Mouse (Mus musculus): ENCODE results near the gene Slc4a3. TPM values are rescaled to one million over a fixed set of nuclear protein-coding genes. Genes with fewer than 3 reads are reported as not detected.

Slc4a3 gene
- total RNA-seq, 1 experiment from 2014 or later: not detected

DNA sequence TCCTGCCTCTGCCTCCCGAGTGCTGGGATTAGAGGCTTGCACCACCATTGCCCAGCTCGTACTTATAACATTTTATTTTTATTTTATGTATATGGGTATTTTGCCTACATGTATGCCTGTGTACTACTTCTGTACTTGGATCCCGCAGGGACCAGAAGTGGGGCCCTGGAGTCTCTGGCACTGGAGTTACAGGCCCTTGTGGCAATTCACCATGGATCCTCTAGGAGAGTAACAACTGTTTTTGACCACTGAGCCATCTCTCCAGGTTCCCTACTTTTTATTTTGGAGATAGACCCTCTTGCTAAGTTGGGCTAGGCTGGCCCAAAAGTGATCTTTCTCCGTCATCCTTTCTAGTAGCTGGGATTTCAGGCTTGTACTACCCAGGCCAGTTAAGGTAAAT lies 27.6 kb upstream of the Slc4a3 start:
- ATAC-seq (replicated peaks; ENCODE audit: insufficient number of reproducible peaks, low FRiP score, low TSS enrichment, poor library complexity, severe bottlenecking): no peak

GRCm38 (mm10) chr1:75519576-75519975 lies 26.5 kb upstream of the Slc4a3 start:
- ATAC-seq (replicated peaks; ENCODE audit: insufficient number of reproducible peaks, low FRiP score, low TSS enrichment, poor library complexity, severe bottlenecking): no peak

GRCm38 (mm10) chr1:75521321-75522031 lies 24.6 kb upstream of the Slc4a3 start, which contains the start of gene Stk11ip:
Gene Stk11ip, plus strand, starts transcription at chr1:75521529.
- ATAC-seq (replicated peaks; ENCODE audit: insufficient number of reproducible peaks, low FRiP score, low TSS enrichment, poor library complexity, severe bottlenecking): peak; percentile 89

- ATAC-seq (replicated peaks; ENCODE audit: insufficient number of reproducible peaks, low FRiP score, low TSS enrichment, poor library complexity, severe bottlenecking): peak; percentile 21; the same call in 1 of the 2 replicates
Observed at GRCm38 (mm10) chr1:75524679-75525078, 21.4 kb upstream of the Slc4a3 start.

- ATAC-seq (replicated peaks; ENCODE audit: insufficient number of reproducible peaks, low FRiP score, low TSS enrichment, poor library complexity, severe bottlenecking): no peak
Observed at GRCm38 (mm10) chr1:75530546-75530945, 15.5 kb upstream of the Slc4a3 start.

DNA sequence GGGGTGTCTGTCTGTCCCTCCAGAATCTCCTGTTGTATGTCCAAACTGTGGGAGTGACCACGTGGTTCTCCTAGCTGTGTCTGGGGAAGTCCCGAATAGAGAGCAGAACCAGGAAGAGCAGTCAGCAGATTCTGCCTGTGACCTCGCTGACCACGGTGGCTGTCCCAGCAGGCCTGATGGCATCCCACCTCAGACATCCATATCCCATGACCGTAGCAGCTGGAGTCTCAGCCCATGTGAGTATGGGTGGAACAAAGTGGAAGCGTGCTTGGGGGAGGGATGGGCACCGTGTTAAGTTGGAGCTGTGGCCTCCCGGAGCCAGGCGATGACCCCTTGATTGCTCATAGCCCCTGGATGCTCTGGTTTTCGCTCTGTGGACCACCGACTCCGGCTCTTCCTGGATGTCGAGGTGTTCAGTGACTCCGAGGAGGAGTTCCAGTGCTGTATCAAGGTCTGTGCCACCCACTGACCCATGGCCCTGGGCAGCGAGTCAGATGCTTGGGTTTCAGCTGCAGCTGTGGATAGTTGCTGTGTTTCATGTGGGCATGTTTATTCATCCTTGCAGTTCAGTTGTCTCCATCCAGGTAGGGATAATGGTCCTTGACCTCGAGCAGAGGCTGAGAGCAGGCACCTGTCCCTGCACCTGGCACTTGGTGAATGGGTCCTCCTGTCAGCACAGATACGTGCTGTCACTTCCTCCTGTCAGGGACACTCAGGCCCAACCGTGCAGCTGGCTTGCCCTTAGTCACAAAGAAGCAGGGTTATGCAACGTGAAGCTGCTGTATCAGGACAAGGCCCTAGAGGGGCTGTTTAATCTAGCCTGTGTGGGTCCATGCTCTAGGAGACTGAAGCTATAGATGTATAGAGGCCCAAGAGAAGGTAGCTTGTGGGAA lies 13.5 kb upstream of the Slc4a3 start:
- no peak for ATAC-seq (replicated peaks; ENCODE audit: insufficient number of reproducible peaks, low FRiP score, low TSS enrichment, poor library complexity, severe bottlenecking)

- ATAC-seq (replicated peaks; ENCODE audit: insufficient number of reproducible peaks, low FRiP score, low TSS enrichment, poor library complexity, severe bottlenecking): no peak
Observed at GRCm38 (mm10) chr1:75533325-75534252, 12.5 kb upstream of the Slc4a3 start.

DNA sequence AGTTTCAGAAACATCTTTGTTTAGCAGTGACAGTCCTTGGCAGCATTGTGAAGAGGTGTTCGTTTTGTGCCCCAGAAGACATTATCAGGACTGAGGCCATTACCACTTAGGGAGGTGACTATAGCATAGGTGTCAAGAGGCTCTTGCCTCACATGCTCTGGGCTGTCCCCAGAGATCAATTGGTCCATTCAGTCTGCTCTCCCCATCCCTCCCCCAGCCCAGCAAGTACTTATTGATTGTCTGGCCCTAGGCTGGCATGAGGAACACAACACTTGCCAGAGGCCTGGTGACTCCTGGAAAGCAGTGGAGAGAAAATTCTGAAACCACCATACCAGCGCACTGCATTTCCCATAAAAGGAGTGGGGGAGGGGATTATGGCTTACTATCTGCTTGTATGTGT lies 8.5 kb upstream of the Slc4a3 start:
- no peak for ATAC-seq (replicated peaks; ENCODE audit: insufficient number of reproducible peaks, low FRiP score, low TSS enrichment, poor library complexity, severe bottlenecking)

GRCm38 (mm10) chr1:75538597-75539190 lies 7.4 kb upstream of the Slc4a3 start:
- no peak for ATAC-seq (replicated peaks; ENCODE audit: insufficient number of reproducible peaks, low FRiP score, low TSS enrichment, poor library complexity, severe bottlenecking)

- ATAC-seq (replicated peaks; ENCODE audit: insufficient number of reproducible peaks, low FRiP score, low TSS enrichment, poor library complexity, severe bottlenecking): no peak
Observed at GRCm38 (mm10) chr1:75541496-75541895, 4.6 kb upstream of the Slc4a3 start.

GRCm38 (mm10) chr1:75544351-75544750 lies 1.7 kb upstream of the Slc4a3 start:
- ATAC-seq (replicated peaks; ENCODE audit: insufficient number of reproducible peaks, low FRiP score, low TSS enrichment, poor library complexity, severe bottlenecking): no peak

DNA sequence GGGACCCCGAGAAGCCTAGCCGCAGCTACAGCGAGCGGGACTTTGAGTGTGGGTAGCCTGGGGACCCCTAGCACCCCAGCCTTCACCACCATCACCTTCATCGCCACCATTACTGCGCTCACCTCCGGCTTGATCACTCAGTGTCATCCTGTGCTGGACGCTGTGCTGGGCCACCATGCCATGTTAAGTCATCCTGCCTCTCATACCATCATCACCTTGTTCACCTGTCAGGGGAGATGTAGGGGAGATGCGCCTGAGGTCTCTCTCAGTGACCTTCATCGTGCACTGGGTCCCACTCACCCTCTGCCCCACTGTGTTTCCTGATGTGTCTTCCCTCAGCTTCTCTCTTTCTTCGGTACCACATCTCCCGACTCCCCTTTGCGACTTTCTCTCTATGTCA lies 1.3 kb downstream of the Slc4a3 start:
- ATAC-seq (replicated peaks; ENCODE audit: insufficient number of reproducible peaks, low FRiP score, low TSS enrichment, poor library complexity, severe bottlenecking): no peak

- no peak for ATAC-seq (replicated peaks; ENCODE audit: insufficient number of reproducible peaks, low FRiP score, low TSS enrichment, poor library complexity, severe bottlenecking)
Observed at GRCm38 (mm10) chr1:75548083-75548482, 2.0 kb downstream of the Slc4a3 start.

- ATAC-seq (replicated peaks; ENCODE audit: insufficient number of reproducible peaks, low FRiP score, low TSS enrichment, poor library complexity, severe bottlenecking): no peak
Observed at GRCm38 (mm10) chr1:75548871-75549270, 2.8 kb downstream of the Slc4a3 start.

DNA sequence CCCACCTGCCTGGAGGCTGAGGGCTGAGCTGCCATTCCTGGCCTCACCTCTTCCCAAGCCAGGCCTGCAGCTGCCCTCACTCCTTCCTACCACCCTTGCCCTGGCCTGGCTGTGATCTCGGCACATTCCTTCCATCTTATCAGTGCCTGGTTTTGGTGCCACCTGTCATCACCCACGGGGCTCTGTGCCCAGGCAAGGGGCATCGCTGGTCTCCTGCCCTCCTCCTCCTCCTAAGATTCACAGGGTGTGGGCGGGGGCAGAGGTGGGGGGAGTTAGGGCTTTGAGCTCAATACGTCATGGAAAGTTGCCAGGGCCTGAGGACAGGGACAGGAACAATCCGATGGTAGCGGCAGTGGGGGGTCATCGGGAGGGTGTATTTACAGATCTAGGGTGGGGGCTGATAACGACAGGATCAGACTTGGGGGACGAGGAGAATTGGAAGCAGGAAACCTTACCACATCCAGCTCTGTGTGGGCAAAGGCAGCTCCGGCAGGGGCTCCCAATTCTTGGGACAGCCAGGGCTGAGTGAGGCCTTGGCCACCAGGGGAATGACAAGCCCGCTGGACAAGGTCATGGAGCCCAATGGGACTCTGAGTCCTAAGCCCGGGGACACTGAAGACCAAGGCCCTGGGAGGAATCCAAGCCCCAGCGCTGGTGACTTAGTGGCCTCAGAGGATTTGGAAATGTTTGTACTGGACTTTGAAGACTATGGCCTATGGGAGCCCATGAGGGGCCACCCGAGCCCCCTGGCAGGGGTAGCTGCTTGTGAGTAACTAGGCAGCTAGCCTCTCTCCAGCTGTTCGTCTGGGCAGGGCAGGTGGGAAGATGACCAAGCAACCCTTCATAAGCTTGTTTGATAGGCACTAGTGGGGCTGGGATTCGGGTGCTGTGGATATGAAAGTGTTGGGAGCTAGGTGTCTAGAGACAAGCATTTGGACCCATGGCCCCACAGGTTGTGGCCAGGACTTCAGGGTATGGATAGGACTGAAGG lies 3.5 kb downstream of the Slc4a3 start:
- no peak for ATAC-seq (replicated peaks; ENCODE audit: insufficient number of reproducible peaks, low FRiP score, low TSS enrichment, poor library complexity, severe bottlenecking)

DNA sequence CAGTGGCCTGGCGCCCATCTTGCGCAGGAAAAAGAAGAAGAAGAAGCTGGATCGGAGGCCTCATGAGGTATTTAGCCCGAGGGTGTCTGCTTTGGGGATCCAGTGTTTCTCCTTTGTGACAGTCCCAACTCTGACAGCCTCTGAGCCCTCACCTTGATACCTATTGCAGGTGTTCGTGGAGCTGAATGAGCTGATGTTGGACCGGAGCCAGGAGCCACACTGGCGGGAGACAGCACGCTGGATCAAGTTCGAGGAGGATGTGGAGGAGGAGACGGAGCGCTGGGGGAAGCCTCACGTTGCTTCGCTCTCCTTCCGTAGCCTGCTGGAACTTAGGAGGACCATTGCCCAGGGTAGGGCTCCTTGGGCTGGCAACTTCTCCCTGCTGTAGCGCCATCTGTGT lies 4.5 kb downstream of the Slc4a3 start:
- no peak for ATAC-seq (replicated peaks; ENCODE audit: insufficient number of reproducible peaks, low FRiP score, low TSS enrichment, poor library complexity, severe bottlenecking)

DNA sequence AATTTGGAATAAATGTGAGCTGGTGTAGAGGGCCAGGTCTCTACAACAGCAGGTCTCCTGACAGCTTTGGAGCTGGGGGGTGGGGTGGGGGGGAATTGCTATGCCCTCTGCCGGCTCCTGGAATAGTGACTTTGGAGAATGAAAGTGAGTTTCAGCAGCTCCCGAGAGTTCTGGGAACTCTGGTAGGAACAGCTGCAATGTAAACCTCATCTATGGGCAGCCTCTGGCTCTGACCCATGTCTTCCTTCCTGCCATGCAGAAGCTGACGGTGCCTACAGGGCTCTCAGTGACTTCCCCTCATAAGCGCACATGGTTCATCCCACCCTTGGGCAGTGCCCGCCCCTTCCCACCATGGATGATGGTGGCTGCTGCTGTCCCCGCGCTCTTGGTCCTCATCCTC lies 9.6 kb downstream of the Slc4a3 start:
- ATAC-seq (replicated peaks; ENCODE audit: insufficient number of reproducible peaks, low FRiP score, low TSS enrichment, poor library complexity, severe bottlenecking): no peak
